Mouse (Mus musculus): ENCODE measurements around the gene Tmprss11c.

DNA sequence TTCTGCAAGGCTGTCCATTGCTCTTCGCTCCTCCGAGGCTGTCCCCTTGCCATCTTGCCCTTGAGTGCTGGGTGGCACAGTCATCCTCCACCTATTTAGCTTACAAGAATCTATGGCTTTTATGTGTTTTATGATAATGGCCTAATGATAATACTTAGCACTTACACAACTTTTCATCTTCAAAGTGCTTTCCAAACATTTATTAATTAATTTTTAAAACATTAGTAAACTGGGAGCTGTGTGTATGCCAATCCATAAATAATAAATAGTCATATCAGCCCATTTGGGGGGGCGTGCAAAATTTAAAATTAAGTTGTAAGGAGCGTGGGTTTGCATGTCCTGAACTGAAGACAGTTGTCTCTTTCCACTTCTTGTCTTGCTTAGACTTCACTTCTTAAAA lies at the start of gene Tmprss11c:
- TF ChIP-seq CTCF (IDR thresholded peaks at IDR 0.05; ENCODE audit: low read depth, low read length) (no peak), POLR2A (IDR thresholded peaks at IDR 0.05; ENCODE audit: borderline replicate concordance, low read depth, low read length) (no peak)

Measured in bone marrow macrophage, adult 2 months (primary cell).